Mouse (Mus musculus): ENCODE data around the gene Zfp712. TPM values are rescaled to one million over a fixed set of nuclear protein-coding genes. Genes with fewer than 3 reads are reported as not detected.

Gene Zfp712
- polyA plus RNA-seq (2015; fragmentation: Nextera tagmentation; extraction: Ambion mirVana), result 4.8 and 4.9 TPM in 2 replicates

GRCm38 (mm10) chr13:67060786-67061358, at the start of gene Zfp712:
Gene Zfp712 (minus strand): TSS chr13:67061170.
- Histone ChIP-seq H3K9ac (peak within 1 kb of the TSS; percentile 79), H3K27ac (peak within 1 kb of the TSS; percentile 86), H3K4me3 (peak within 1 kb of the TSS; percentile 74), H3K9me3 (peaks cover 9% of the 10 kb centered on the region; the same call in 1 of the 2 replicates), H3K36me3 (peaks cover 6% of the 10 kb centered on the region; the same call in 1 of the 2 replicates), H3K4me1 (peaks cover 5% of the 10 kb centered on the region), H3K4me2 (replicated peaks) (peak within 1 kb of the TSS; percentile 77), H3K27me3 (no peaks in the 10 kb centered on the region)
- ATAC-seq (ENCODE audit: low FRiP score, low read depth), result peak; percentile 96
- WGBS, result under 1% methylated on average over 27 of the region's 27 CpGs

- 0 out of 2 replicates have a peak overlapping the region, but pooled peaks have one; percentile 43 for H3K9ac ChIP-seq
These were observed 47.8 kb upstream of the Zfp712 start for GRCm38 (mm10) chr13:67108821-67109206.

GRCm38 (mm10) chr13:67108194-67108820, 47.3 kb upstream of the Zfp712 start, which contains the start of gene Gm28557:
Gene Gm28557 (minus strand): TSS chr13:67108604.
- Histone ChIP-seq H3K36me3 (peaks cover 13% of the 10 kb centered on the region), H3K4me2 (replicated peaks) (peak within 1 kb of the TSS; percentile 76), H3K27ac (peak within 1 kb of the TSS; percentile 89), H3K9me3 (peaks cover 11% of the 10 kb centered on the region), H3K4me1 (peaks cover 6% of the 10 kb centered on the region), H3K9ac (peak within 1 kb of the TSS; percentile 79), H3K27me3 (no peaks in the 10 kb centered on the region), H3K4me3 (peak within 1 kb of the TSS; percentile 63)
- 0% methylated on average over 17 of the region's 17 CpGs for WGBS
- peak; percentile 98 for ATAC-seq (ENCODE audit: low FRiP score, low read depth)

More at GRCm38 (mm10) chr13:67108821-67109206, 47.8 kb upstream of the Zfp712 start:
- H3K4me1 ChIP-seq, result peaks cover 6% of the 10 kb centered on the region
- peaks cover 11% of the 10 kb centered on the region for H3K9me3 ChIP-seq
- H3K27me3 ChIP-seq, result no peaks in the 10 kb centered on the region
- no peak overlapping the region for H3K27ac ChIP-seq
- H3K36me3 ChIP-seq, result peaks cover 13% of the 10 kb centered on the region
- peak overlapping the region; percentile 76 for H3K4me2 ChIP-seq (replicated peaks)
- H3K4me3 ChIP-seq, result peak overlapping the region; percentile 63
- peak; percentile 62 for ATAC-seq (ENCODE audit: low FRiP score, low read depth)
- 6% methylated on average over 9 of the region's 9 CpGs for WGBS

- Histone ChIP-seq H3K27ac (peak overlapping the region; percentile 89), H3K4me3 (peak overlapping the region; percentile 63), H3K36me3 (peaks cover 13% of the 10 kb centered on the region), H3K4me1 (peaks cover 6% of the 10 kb centered on the region), H3K4me2 (replicated peaks) (peak overlapping the region; percentile 76), H3K9ac (peak overlapping the region; percentile 79), H3K9me3 (peaks cover 11% of the 10 kb centered on the region), H3K27me3 (no peaks in the 10 kb centered on the region)
- ATAC-seq (ENCODE audit: low FRiP score, low read depth), result no peak
- 65% methylated on average over 9 of the region's 9 CpGs for WGBS
These were observed 46.7 kb upstream of the Zfp712 start for GRCm38 (mm10) chr13:67107681-67108080.

DNA sequence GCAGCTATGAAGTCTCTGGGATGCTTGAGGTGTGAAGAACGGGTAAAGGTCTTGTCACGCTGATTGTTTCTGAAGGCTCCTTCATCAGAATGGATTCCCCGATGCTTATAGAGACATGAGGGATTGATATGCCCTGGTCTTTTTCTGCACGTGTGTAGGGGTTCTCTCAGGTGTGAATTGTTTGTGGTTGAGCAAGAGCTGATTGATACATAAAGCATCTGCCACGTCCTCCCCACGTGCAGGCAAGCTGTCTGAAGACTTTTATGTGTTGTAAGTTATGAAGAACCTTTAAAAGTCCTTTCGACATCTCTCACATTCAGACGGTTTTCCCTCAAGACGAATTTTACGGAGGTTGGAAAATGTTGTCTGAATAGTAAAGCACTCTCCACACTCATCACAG, 36.9 kb upstream of the Zfp712 start, which contains the start of gene Zfp708:
Gene Zfp708 (minus strand): TSS at position 101 of the 400 bp plus-strand sequence.
- Histone ChIP-seq H3K4me1 (no peaks in the 10 kb centered on the region), H3K4me2 (replicated peaks) (no peak within 1 kb of the TSS), H3K9me3 (no peaks in the 10 kb centered on the region), H3K9ac (no peak within 1 kb of the TSS), H3K27ac (no peak within 1 kb of the TSS), H3K36me3 (peaks cover 25% of the 10 kb centered on the region; the same call in 1 of the 2 replicates), H3K27me3 (no peaks in the 10 kb centered on the region), H3K4me3 (no peak within 1 kb of the TSS)
- ATAC-seq (ENCODE audit: low FRiP score, low read depth), result no peak
- 90% methylated on average over 10 of the region's 10 CpGs for whole genome bisulfite sequencing

GRCm38 (mm10) chr13:67090154-67090553, 29.2 kb upstream of the Zfp712 start:
- Histone ChIP-seq H3K9ac (no peak overlapping the region), H3K9me3 (no peaks in the 10 kb centered on the region), H3K27me3 (no peaks in the 10 kb centered on the region), H3K36me3 (no peaks in the 10 kb centered on the region), H3K27ac (no peak overlapping the region), H3K4me1 (no peaks in the 10 kb centered on the region), H3K4me3 (no peak overlapping the region), H3K4me2 (replicated peaks) (no peak overlapping the region)
- ATAC-seq (ENCODE audit: low FRiP score, low read depth), result no peak
- WGBS, result 77% methylated on average over 1 of the region's 1 CpGs

DNA sequence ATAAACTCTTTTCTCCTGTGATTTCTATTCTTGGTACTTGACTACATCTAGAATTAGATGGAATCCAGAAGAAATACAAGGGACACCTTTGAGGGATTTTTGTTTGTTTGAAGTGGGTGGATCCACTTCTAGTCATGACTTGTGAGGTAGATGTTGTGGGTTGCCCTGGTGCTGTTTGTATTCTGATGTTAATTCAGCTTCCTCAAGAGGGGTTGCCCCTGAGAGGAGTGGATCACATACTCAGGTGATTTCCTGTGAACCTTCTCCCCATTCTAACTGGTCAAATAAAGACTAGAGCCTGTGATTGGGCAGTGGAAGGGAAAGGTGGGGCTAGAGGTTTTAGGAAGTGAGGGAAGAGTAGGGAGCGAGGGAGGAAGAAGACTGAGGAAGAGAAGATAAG, 21.0 kb upstream of the Zfp712 start:
- Histone ChIP-seq H3K4me1 (peaks cover 10% of the 10 kb centered on the region), H3K27me3 (no peaks in the 10 kb centered on the region), H3K9me3 (0 out of 2 replicates have a peak, but pooled peaks cover 6% of the 10 kb centered on the region), H3K4me2 (replicated peaks) (peak overlapping the region; percentile 77), H3K27ac (peak overlapping the region; percentile 90), H3K36me3 (peaks cover 15% of the 10 kb centered on the region), H3K9ac (peak overlapping the region; percentile 78; the same call in 1 of the 2 replicates), H3K4me3 (peak overlapping the region; percentile 59)
- WGBS, result 68% methylated on average over 1 of the region's 1 CpGs
- ATAC-seq (ENCODE audit: low FRiP score, low read depth), result no peak

- ATAC-seq (ENCODE audit: low FRiP score, low read depth), result peak; percentile 99
- 1% methylated on average over 24 of the region's 24 CpGs for WGBS
- Histone ChIP-seq H3K4me1 (peaks cover 10% of the 10 kb centered on the region), H3K9me3 (0 out of 2 replicates have a peak, but pooled peaks cover 8% of the 10 kb centered on the region), H3K4me2 (replicated peaks) (peak overlapping the region; percentile 77), H3K27ac (peak overlapping the region; percentile 90), H3K4me3 (peak overlapping the region; percentile 59), H3K36me3 (peaks cover 21% of the 10 kb centered on the region), H3K27me3 (no peaks in the 10 kb centered on the region), H3K9ac (peak overlapping the region; percentile 78)
These were observed 20.3 kb upstream of the Zfp712 start for GRCm38 (mm10) chr13:67081142-67081713.

DNA sequence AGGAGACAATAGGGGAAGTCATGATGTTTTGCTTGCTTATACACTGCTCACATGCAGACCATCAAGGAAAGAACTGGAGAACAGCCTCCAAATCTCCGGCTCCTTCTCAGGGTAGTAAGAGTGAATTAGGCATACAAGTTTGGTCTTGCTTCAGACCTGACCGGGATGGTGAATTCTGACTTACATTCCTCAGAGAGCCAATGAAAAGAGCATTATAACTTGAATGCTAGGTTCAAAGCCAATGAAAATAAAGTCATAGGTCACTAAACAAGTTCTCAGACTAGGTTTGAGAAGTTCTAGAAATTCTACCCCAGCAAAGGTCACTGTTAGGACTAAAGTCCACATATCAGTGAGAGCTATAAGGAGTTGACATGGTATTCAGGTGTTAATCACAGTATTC, 16.3 kb upstream of the Zfp712 start:
- Histone ChIP-seq H3K4me2 (replicated peaks) (no peak overlapping the region), H3K36me3 (peaks cover 53% of the 10 kb centered on the region)

GRCm38 (mm10) chr13:67072786-67073185, 11.8 kb upstream of the Zfp712 start:
- H3K4me1 ChIP-seq, result no peaks in the 10 kb centered on the region
- peaks cover 51% of the 10 kb centered on the region for H3K9me3 ChIP-seq
- no peak overlapping the region for H3K9ac ChIP-seq
- ATAC-seq (ENCODE audit: low FRiP score, low read depth), result no peak
- 96% methylated on average over 2 of the region's 2 CpGs for WGBS
- H3K36me3 ChIP-seq, result peaks cover 76% of the 10 kb centered on the region
- H3K4me2 ChIP-seq (replicated peaks), result no peak overlapping the region
- no peak overlapping the region for H3K27ac ChIP-seq
- no peak overlapping the region for H3K4me3 ChIP-seq
- H3K27me3 ChIP-seq, result no peaks in the 10 kb centered on the region

More for the DNA sequence above, 16.3 kb upstream of the Zfp712 start:
- H3K4me3 ChIP-seq, result no peak overlapping the region
- no peak overlapping the region for H3K27ac ChIP-seq
- H3K9me3 ChIP-seq, result peaks cover 28% of the 10 kb centered on the region
- no peak for ATAC-seq (ENCODE audit: low FRiP score, low read depth)
- H3K9ac ChIP-seq, result no peak overlapping the region
- H3K27me3 ChIP-seq, result no peaks in the 10 kb centered on the region
- H3K4me1 ChIP-seq, result peaks cover 9% of the 10 kb centered on the region
- 89% methylated on average over 2 of the region's 2 CpGs for WGBS

GRCm38 (mm10) chr13:67065386-67065785, 4.4 kb upstream of the Zfp712 start:
- no peaks in the 10 kb centered on the region; the same call in 1 of the 2 replicates for H3K4me1 ChIP-seq
- no peak overlapping the region for H3K4me2 ChIP-seq (replicated peaks)
- H3K27ac ChIP-seq, result no peak overlapping the region
- ATAC-seq (ENCODE audit: low FRiP score, low read depth), result no peak
- no peaks in the 10 kb centered on the region for H3K27me3 ChIP-seq
- H3K36me3 ChIP-seq, result peaks cover 33% of the 10 kb centered on the region
- H3K9ac ChIP-seq, result no peak overlapping the region
- peaks cover 26% of the 10 kb centered on the region for H3K9me3 ChIP-seq
- WGBS, result 75% methylated on average over 8 of the region's 8 CpGs
- no peak overlapping the region for H3K4me3 ChIP-seq

- peaks cover 5% of the 10 kb centered on the region for H3K4me1 ChIP-seq
- no peak overlapping the region for H3K4me2 ChIP-seq (replicated peaks)
- H3K27ac ChIP-seq, result no peak overlapping the region
- H3K9ac ChIP-seq, result no peak overlapping the region
- peaks cover 11% of the 10 kb centered on the region; the same call in 1 of the 2 replicates for H3K36me3 ChIP-seq
- no peak overlapping the region for H3K4me3 ChIP-seq
- no peak for ATAC-seq (ENCODE audit: low FRiP score, low read depth)
- no peaks in the 10 kb centered on the region for H3K27me3 ChIP-seq
- WGBS, result 53% methylated on average over 7 of the region's 7 CpGs
- H3K9me3 ChIP-seq, result peaks cover 14% of the 10 kb centered on the region
These were observed 1.5 kb upstream of the Zfp712 start for GRCm38 (mm10) chr13:67062427-67062826.

Data from limb, embryonic 13.5 days (tissue).